Mouse (Mus musculus): ENCODE measurements around the gene Mmp20.

DNA sequence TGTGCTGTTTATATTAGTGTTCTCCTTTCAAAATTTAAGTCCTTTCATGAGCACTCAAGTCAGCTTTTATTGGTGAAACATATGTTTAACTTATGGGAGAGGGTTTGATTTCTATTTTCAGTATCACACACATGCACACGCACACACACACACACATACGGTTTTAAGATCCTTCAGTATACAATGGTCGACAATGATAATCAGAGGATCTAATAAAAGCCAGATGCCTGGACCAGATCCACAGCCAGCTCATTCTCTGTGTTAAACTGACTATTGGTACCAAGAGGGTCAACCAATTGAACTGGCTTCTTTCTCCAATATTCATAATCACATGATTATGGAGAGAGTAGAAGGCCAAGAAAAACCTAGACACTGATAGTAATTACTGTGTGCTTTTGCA lies 67.6 kb downstream of the Mmp20 start:
- TF ChIP-seq CTCF (IDR thresholded peaks at IDR 0.05; ENCODE audit: low read depth, low read length), result no peak
- TF ChIP-seq GATA1 (IDR thresholded peaks at IDR 0.05; ENCODE audit: borderline replicate concordance, low read length), result no peak
- TF ChIP-seq TAL1 (conservative IDR thresholded peaks at IDR 0.05; ENCODE audit: low read depth, low read length), result no peak

All from G1E (cell line).